Mouse (Mus musculus) olfactory bulb, adult 2 months (tissue): ENCODE results near the gene Bpifa6.

Experiments used
- CTCF ChIP-seq: fragments of 200-500 bp; IDR thresholded peaks from 2 replicates; pipeline ENCODE4 v1.5.1; 2012; ENCODE audit warnings: low read depth, mild to moderate bottlenecking, low read length, moderate library complexity; ENCODE audit not compliant: insufficient read depth
- POLR2A ChIP-seq: fragments of 200-500 bp; IDR thresholded peaks from 2 replicates; pipeline ENCODE4 v1.6.1; 2012; ENCODE audit warnings: mild to moderate bottlenecking, low read depth, low read length, moderate library complexity; ENCODE audit not compliant: insufficient read depth

- TF ChIP-seq CTCF = peak; percentile 47; the same call in 1 of the 2 replicates
- no peak for TF ChIP-seq POLR2A
Observed at GRCm38 (mm10) chr2:153995770-153996169, 21.0 kb downstream of the Bpifa6 start.
